Mouse (Mus musculus): ENCODE measurements around the gene Trim38.

Trim38 gene

DNA sequence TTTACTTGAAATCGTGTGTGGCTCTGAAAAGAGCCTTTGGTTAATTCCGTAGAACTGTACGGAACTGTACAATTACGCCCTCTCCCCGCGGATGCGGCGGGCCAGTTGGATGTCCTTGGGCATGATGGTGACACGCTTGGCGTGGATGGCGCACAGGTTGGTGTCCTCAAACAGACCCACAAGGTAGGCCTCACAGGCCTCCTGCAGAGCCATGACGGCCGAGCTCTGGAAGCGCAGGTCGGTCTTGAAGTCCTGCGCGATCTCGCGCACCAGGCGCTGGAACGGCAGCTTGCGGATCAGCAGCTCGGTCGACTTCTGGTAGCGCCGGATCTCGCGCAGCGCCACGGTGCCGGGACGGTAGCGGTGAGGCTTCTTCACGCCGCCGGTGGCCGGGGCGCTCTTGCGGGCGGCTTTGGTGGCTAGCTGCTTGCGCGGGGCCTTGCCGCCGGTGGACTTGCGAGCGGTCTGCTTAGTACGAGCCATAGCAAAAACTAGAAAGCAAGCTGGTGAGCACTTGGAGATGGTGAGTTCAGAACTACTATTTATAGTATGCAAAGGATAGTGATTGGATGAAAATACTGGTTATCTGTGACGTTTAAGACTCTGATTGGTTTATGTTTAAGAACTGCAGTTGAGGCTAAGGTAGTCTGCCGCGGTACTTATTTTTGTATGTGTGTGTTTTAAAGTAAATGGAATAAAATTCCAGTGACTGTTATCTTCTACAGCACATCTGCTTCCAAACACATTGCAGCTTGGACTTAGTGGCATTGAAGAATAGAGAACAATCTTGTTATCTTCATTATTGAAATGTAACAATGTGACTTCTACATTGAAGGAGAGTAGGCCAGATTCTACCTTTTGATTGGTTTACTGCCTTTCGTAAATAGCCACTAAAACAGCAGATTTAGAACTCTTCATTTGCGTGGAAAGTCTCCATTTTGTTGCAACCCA is 7.6 kb upstream of the Trim38 start, which contains the start of gene Hist1h3a:
Gene Hist1h3a (minus strand): TSS at position 516 of the 951 bp plus-strand sequence.
- peak; percentile 64 for DNase-seq (ENCODE audit: extremely low spot score, low spot score)

DNA sequence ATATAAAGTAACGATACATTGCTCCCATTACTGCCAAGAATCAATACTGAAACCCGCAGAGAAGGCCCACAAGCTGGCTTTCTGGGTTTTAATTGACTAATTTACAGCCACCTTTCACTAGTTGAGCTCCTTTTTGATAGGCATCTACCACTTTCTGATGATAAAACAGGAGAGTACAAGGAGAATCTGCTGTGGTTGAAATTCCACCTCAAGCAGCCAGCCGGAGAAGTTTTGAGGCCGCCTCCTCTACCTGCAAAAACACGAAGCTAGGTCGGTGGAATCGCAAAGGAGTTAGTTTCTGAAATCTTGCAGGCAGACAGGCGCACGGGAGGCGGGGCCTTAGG is 6.5 kb upstream of the Trim38 start:
- no peak for DNase-seq (ENCODE audit: extremely low spot score, low spot score)

DNA sequence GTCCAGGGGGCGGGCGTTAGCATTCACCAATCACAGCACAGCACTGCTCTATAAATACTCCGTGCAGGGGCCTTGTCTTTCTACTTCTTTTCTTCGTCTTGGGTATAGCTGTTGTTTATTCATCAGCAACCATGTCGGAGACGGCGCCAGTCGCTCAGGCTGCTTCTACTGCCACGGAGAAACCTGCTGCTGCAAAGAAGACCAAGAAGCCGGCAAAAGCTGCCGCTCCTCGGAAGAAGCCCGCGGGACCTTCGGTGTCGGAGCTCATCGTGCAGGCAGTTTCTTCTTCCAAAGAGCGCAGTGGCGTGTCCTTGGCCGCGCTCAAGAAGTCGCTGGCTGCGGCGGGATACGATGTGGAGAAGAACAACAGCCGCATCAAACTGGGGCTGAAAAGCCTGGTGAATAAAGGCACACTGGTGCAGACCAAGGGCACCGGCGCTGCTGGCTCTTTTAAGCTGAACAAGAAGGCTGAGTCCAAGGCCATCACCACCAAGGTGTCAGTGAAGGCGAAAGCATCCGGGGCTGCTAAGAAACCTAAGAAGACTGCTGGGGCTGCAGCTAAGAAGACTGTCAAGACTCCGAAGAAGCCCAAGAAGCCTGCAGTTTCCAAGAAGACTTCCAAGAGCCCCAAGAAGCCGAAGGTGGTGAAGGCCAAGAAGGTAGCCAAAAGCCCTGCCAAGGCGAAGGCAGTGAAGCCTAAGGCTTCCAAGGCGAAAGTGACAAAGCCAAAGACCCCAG is 6.0 kb upstream of the Trim38 start, which contains the start of gene Hist1h1a:
Gene Hist1h1a (plus strand): TSS at position 81 of the 738 bp plus-strand sequence.
- DNase-seq (ENCODE audit: extremely low spot score, low spot score): peak; percentile 89

DNA sequence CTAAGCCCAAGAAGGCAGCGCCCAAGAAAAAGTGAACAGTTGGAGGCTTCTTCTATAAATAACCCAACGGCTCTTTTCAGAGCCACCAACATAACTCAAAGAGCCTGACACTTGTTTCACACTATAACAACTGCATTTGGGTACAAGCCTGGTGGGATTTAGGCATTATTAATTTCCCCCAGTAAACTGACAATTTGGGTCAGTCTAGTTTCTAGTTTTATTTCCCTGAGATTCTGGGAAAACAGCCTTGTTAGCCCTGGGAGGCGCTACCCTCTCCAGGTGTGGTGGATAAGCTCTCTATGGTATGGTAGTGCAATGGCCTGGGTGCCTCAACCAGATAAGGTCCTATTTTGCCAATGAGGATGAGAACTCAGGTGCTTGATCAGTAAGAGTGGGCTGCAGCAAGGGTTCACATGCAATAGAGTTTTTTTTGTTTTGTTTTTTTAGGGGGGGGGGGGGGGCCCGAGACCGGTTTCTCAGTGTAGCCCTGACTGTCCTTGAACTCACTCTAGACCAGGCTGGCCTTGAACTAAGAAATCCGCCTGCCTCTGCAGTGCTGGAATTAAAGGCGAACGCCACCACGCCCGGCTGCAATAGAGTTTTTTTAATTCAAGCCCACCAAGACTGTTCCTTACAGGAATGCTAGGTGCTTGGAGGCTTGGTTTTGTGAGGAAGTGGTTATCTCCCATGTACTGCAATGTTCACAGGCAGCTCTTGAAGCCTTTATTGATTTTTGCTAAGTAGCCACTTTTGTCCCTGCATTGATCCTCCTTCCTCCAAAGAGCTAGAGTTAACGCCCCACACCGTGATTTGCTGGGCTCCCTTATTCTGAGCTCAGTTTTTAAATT is 5.2 kb upstream of the Trim38 start:
- no peak for DNase-seq (ENCODE audit: extremely low spot score, low spot score)

DNA sequence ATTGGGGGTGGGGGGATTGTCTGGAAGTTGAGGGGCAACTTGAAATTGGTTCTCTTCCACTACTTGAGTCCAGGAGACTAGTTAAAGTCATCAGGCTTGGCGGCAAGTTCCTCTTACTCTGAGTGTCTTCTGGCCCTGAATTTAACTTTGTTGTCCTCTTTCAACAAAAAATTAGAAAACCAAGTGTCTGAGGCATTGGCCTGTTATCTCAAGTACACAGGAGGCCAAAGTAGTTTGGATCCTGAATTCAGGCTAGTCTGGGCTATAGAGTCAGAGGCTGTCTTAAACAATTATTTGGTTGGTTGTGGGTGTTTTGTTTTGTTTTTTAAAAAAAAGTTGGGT is 4.6 kb upstream of the Trim38 start:
- DNase-seq (ENCODE audit: extremely low spot score, low spot score): no peak

DNA sequence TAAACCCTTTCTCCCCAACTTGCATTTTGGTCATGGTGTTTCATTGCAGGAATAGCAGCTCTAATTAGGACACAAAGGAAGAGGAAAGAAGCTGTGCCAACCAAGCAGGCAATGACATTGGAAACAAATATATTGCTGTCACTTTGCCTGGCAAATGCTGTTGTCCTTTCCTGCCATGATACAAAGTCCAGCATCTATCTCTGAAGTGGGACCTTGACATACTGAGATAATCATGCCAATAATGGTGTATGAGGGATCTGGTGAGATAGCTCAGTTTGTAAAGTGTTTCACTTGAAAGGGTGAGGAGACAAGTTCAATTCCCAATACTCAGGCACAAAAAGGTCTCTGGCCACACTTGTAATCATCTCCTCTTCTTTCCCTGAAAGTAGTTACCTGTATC is 2.9 kb upstream of the Trim38 start:
- no peak for DNase-seq (ENCODE audit: extremely low spot score, low spot score)

DNA sequence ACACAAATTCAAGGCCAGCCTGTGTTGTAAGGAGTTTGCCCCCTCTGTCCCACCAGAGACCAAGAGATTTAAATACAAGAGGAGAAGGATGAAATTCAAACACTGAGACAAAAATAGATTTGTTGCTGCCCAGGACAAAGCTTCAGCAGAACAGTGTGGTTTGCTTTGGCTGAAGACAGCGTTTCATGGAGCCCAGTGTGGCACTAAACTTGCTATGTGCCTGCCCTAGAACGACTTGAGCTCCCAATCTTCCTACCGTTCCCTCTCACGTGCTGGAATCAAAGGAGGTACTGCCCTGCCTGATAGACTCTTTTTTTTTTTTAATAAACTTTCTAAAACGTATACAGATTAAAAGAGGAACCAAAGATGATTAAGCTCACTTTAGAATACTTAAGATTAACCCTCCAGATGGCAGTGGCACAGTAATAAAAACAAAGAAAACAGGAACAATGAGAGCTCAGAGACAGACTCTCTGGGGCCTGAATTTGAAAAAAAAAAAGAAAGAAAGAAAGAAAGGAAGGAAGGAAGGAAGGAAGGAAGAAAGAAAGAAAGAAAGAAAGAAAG is 797 bp upstream of the Trim38 start:
- no peak for DNase-seq (ENCODE audit: extremely low spot score, low spot score)

DNA sequence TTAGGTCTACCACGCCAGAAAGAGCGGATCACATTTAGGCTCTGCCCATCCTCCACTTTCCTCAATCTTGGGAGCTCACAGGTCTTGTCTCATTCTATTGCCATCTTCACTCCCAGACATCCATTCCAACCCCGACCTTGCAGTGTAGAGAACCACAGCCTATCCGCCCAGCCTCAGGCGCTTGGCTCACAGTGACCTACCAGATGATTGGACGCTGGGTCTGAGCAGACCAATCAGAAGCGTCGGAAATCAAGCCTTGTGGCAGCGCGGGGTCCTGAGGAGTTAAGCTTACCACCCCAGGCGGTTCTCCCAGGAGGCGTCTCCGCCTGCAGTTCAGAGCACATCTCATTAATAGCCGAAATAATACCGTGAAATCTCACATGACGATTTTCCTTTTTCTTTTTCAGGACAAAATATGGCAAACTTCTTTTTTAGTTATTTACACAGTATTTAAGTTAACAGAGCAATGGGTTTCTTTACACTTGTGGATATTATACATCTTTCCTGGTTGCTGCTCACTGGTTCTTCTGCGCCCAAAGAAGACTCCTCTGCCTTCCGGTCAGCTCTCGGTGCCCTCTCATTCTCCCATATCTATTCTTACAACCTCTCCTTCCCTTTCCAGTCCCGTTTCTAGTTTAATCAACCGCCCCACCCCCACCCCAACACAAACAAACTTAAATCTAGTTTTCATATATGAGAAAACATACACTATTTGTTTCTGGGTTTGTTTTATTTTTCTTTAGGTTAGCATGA is 3.0 kb downstream of the Trim38 start:
- DNase-seq (ENCODE audit: extremely low spot score, low spot score): peak; percentile 54

DNA sequence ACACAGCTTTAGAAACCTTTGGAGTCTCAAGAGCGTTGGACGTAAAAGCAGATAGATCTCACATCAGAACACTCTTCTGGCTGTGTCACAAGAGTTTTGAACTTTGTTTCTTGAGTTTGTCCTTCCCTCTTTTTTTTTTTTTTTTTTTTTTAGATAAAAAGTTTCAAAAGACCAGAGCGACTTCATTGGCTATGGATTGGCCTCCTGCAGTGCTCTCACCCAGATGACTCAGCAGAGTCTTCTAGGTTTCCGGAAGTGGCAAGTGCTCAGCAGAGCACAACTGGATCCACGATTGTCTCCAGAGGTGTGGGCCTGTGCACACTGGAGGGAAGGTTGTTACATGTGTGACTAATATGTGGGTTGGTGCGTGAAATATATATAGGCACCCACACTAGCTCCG is 8.6 kb downstream of the Trim38 start:
- DNase-seq (ENCODE audit: extremely low spot score, low spot score): no peak

DNA sequence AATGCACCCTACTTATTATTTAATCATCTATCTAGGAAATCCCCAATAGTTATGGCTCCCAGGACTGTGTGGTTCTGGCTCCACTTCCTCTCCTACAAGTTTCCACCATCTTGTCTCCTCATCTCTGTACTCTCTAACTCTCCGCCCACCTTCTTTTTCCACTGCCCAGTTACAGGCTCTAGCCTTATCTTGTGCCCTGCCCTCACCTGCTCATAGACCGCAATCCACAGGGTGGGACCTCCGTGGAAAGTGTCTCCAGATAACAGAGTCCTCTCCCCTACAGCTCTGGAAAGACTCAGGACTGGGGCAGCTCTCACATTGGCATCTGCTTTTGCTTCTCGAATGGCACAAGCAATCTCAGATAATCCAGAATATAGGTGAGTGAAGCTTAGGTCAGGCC is 9.3 kb downstream of the Trim38 start:
- DNase-seq (ENCODE audit: extremely low spot score, low spot score): no peak

DNA sequence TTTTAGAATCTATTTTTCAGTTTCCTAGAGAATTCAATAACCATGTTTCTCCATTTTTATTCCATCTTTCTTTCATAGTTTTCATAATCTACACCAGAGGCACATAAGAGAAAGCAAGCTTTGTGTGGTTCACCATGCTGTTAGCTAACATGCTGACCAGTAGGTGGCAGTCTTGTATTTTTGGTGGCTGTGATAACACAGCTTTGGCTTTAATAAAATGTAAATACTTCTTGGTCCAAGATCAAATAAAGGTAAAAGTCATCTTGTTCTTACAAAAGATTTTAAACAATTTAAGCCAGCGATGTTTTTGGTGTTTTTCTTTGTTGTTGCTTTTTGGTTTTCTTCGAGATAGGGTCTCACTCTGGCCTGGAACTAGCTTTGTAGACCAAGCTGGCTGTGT is 22.8 kb downstream of the Trim38 start:
- DNase-seq (ENCODE audit: extremely low spot score, low spot score): no peak

DNA sequence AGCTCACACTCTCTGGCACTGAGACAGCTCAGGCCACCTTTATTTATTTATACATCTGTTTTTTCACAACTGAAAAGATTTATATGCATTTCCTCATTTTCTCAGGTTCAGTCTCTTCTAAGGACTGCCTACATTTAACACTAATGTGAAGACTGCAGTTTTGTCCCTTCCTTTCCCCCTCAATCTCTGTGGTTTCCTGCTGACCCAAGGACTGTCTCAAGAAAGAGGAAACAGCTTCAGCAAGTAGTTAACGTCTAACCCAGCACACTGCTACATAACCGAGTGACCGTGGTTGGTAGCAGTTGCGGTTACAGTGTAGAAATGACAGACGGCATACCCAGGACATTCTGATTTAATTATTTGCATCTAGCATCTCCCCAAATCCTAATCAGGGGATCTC is 29.7 kb downstream of the Trim38 start:
- DNase-seq (ENCODE audit: extremely low spot score, low spot score): no peak

DNA sequence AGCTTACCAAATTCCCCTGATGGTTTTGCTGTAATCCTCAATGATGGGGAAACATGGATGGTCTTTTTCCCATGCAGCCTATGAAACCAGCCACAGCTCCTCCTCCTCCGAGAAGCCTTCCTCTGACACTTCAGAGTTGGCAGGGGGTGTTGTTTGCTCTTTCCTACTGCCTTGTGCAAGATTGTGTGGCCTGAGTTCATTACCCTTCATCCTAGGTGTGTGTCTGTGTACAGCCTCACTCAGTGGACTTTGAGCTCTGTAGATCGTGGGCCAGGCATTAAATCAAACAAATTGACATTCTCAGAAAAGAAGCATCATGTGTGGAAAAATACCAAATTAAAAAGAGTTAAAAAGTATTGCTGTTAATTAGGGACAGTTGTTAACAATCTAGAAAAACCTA is 34.8 kb downstream of the Trim38 start:
- DNase-seq (ENCODE audit: extremely low spot score, low spot score): no peak

DNA sequence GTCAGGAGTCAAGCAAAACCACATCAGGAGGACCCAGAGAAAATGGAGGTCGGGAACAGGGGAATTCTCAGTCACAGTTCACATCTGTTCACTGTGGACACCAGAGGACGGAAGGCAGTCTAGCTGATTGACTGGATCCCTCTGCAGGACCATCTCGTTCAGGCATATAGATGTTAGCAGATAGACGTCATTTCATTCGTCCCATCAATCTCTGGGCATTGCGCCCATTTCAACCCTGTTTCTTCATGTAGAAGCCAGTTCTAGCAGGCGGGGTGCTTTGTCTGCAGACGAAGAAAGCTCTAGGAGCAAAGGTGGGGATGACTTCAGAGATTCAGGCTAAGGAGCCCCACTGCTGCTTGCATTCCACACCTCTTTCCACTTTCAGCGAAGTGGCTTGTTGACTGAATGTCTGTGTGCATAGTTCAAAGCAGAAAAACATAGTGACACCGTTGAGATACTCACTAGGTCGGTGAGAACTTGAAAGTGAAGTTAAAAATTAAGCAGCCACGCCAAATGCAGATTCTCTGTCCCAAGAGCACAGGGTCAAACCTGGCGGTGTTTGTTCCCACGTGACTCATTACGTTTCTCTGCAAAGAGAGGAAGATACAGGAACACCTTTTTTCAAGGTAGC is 36.8 kb downstream of the Trim38 start, which contains the start of gene Slc17a2:
Gene Slc17a2 (plus strand): TSS at position 572 of the 631 bp plus-strand sequence.
- no peak for DNase-seq (ENCODE audit: extremely low spot score, low spot score)

DNA sequence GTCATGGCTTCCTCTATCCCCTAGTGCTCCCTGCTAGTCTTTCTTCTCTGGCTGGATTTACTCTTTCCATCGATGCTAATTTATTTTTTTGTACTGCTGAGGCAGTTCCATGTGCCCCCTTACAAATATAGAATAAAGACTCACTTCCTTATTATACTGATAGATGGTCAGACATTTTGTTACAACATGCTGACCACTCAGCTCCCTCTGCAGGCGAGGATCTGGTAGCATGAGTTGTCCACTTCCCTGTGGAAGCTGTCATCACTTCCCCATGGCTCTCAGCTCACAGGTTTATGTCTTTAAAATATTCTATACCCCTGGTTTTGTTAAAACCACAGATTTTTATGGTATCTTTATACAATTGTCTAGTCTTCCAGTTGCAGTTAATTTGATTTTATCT is 46.4 kb downstream of the Trim38 start:
- DNase-seq (ENCODE audit: extremely low spot score, low spot score): no peak

DNA sequence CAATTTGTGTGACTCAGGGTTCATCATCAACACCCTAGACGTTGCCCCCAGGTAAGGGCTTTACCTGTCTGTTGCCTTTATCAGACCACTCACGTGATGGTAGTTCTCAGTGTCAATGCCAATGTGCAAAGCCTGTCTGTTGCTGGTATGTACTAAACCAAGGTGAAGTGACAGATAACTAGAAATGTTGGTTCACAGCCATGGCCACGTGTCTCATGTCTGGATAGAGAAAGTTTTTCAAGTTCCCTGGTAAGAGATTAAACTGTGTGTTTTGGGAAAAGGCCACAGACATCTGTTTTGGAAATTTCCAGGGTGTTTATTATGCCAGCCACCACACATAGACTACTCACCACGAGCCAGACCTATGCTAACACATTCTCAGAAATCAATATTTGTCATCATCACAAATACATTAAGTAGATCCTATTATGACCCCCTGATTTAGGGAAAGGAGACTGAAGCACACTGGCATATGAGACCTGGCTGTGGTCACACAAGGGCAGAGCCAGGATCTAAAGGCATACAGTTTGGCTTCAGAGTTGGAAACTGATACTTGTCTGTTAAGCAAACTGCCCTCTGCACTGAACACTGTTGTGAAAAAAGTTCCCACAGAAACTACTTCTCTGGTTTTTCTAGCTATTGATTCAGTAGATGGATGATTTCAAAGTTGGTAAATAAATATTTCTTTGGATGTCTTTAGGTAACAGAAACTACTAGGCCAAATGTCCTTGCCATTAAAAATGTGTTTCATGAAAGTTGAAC is 50.6 kb downstream of the Trim38 start:
- no peak for DNase-seq (ENCODE audit: extremely low spot score, low spot score)

DNA sequence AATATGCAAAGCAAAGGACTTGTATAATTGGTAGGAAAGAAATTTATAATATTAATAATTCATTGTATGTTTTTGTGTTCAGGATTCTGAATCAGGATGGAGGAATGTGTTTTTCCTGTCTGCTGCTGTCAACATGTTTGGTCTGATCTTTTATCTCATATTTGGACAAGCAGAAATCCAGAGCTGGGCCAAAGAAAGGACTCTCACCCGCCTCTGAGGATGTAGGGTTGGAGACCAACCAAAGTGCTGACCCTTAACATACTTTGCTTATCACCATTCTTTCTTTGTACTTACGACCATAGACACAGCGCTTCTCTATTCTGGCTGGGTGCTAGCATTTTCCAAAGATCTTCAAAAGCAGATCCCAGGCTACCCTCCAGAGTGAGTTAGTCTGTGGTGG is 52.5 kb downstream of the Trim38 start:
- DNase-seq (ENCODE audit: extremely low spot score, low spot score): no peak

DNA sequence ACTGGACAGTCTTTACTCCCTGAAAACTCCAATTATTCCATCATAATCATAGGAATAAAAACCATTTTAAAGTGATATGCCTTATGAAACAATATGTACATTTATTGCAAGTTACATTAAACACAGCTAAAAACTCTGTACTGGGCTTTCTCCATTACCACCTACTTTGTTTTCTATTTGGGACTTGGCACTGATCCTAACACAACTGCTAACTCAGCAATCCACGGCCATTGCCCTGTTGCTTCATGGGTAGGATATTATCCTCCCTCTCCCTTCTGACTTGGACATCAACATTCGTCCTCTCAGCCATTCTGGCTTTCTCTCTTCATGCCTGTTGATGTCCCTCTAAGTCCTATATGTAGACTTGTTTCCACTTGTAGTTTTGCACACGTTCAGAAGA is 56.9 kb downstream of the Trim38 start:
- DNase-seq (ENCODE audit: extremely low spot score, low spot score): no peak

DNA sequence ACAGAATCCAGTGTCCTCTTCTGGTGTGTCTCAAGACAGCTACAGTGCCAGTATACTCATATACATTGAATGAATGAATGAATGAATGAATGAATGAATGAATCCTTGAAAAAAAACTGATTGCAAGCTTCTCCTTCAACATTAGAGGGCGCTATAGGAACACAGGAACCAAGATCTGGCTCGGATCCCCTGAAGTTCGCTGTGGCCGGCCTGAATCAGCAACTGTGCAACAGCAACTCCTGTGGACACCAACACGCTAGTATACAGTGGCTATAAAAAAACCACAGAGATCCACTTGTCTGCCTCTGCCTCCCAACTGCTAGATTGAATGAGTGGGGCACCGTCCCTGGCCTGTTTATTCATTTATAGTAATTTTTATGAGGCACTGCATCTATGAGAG is 63.3 kb downstream of the Trim38 start:
- peak; percentile 31 for DNase-seq (ENCODE audit: extremely low spot score, low spot score)

Data from neural tube, embryonic 10.5 days (tissue).